In the genomic region with DNA sequence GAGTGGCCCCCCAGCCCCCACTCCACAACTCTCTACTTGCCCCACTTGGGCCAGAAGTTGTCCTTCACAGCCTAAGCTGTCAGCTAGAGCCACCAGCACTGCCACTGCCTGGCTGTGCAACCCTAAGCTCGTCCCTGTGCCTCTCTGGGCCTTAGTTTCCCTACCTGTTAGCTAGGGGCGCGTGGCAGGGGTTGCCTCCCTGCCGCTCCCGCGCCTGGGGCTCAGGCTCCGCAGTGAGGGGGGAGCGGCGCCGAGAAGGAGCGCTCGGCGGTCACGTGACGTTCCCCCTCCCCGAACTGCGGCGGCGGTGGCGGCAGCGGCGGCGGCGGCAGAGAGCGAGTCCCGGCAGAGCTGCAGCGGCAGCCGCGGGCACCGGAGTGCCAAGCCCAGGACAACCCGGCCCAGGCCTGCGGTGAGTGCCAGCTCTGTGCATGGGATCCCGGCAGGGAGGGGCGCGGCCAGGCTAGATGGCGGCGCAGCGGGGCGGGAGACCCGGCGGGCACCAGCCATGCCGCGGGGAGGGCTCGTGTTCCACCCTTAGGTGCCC, we compare ENCODE assay signal across 9 mouse cellular contexts. TPM values are rescaled to one million over a fixed set of nuclear protein-coding genes. Genes with fewer than 3 reads are reported as not detected.
DNase-seq lines count a peak whose midpoint lies in the region; ATAC-seq and TF ChIP-seq lines count a peak whose summit lies in the region.
"Had no signal": no experiment of that assay in that cellular context is flagged by ENCODE, and none has a peak within 500 bp of the region (broad histone marks: within the 10 kb centered on the region; RNA-seq: fewer than 3 reads in every experiment).

A gene (plus strand): TSS at position 294 of the 547 bp plus-strand sequence.

- ATAC-seq in frontal cortex, adult (ENCODE audit: low TSS enrichment): peak; percentile 49
- ATAC-seq in intestine, embryonic 14.5 days (replicated peaks; ENCODE audit: low FRiP score, low TSS enrichment, low read depth): peak; percentile 36
- no peak for ATAC-seq in limb, embryonic 11.5 days (ENCODE audit: insufficient number of reproducible peaks, low FRiP score, low TSS enrichment, low read depth)
- ATAC-seq in midbrain, postnatal 0 days (ENCODE audit: low FRiP score): peak; percentile 61

- 0 out of 2 replicates have a peak, but pooled peaks cover 2% of the 10 kb centered on the region for H3K36me3 ChIP-seq in intestine, embryonic 14.5 days (ENCODE audit: control insufficient read depth, insufficient read depth, low read length)
- H3K36me3 ChIP-seq in limb, embryonic 11.5 days (ENCODE audit: control insufficient read depth, insufficient read depth, low read length): no peaks in the 10 kb centered on the region
- H3K36me3 ChIP-seq in midbrain, postnatal 0 days (ENCODE audit: insufficient read depth, low read length): no peaks in the 10 kb centered on the region

- H3K4me1 ChIP-seq in intestine, embryonic 14.5 days (replicated peaks; ENCODE audit: control insufficient read depth, insufficient read depth, low read length): no peaks in the 10 kb centered on the region
- peaks cover 6% of the 10 kb centered on the region; the same call in 1 of the 2 replicates for H3K4me1 ChIP-seq in limb, embryonic 11.5 days (ENCODE audit: control insufficient read depth, insufficient read depth, low read length)
- peaks cover 31% of the 10 kb centered on the region for H3K4me1 ChIP-seq in midbrain, postnatal 0 days (ENCODE audit: insufficient read depth, low read length)

- no peak; the same call in 1 of the 2 replicates for TF ChIP-seq CTCF in midbrain, postnatal 0 days (IDR thresholded peaks at IDR 0.05)

- H3K4me2 ChIP-seq in intestine, embryonic 14.5 days (ENCODE audit: low read length): peak within 1 kb of the TSS; percentile 93
- H3K4me2 ChIP-seq in limb, embryonic 11.5 days (ENCODE audit: low read depth, severe bottlenecking): peak within 1 kb of the TSS; percentile 95
- H3K4me2 ChIP-seq in midbrain, postnatal 0 days (ENCODE audit: low read depth, low read length, poor library complexity, severe bottlenecking): peak within 1 kb of the TSS; percentile 76

- WGBS in intestine, embryonic 14.5 days: 2% methylated on average over 40 of the region's 44 CpGs
- WGBS in limb, embryonic 11.5 days: under 1% methylated on average over 43 of the region's 44 CpGs
- WGBS in midbrain, postnatal 0 days: under 1% methylated on average over 29 of the region's 44 CpGs

- H3K27me3 ChIP-seq in intestine, embryonic 14.5 days (replicated peaks; ENCODE audit: control insufficient read depth, insufficient read depth, low read length): peaks cover 32% of the 10 kb centered on the region
- peaks cover 26% of the 10 kb centered on the region for H3K27me3 ChIP-seq in limb, embryonic 11.5 days (ENCODE audit: control insufficient read depth, insufficient read depth, low read length)
- H3K27me3 ChIP-seq in midbrain, postnatal 0 days (ENCODE audit: insufficient read depth, low read length): no peaks in the 10 kb centered on the region

- H3K9me3 ChIP-seq in intestine, embryonic 14.5 days (ENCODE audit: control insufficient read depth, low read length): no peaks in the 10 kb centered on the region
- no peaks in the 10 kb centered on the region for H3K9me3 ChIP-seq in limb, embryonic 11.5 days (ENCODE audit: control insufficient read depth, low read length)
- no peaks in the 10 kb centered on the region for H3K9me3 ChIP-seq in midbrain, postnatal 0 days (ENCODE audit: low read length)
- H3K9me3 ChIP-seq: G1E had no signal

- peak within 1 kb of the TSS; percentile 54 for H3K4me3 ChIP-seq in intestine, embryonic 14.5 days (ENCODE audit: low read depth, low read length)
- peak within 1 kb of the TSS; percentile 50 for H3K4me3 ChIP-seq in limb, embryonic 11.5 days (ENCODE audit: low read depth, low read length)
- peak within 1 kb of the TSS; percentile 80 for H3K4me3 ChIP-seq in midbrain, postnatal 0 days (ENCODE audit: low read depth, low read length)

- peak; percentile 42 for DNase-seq in gastrocnemius, postnatal 10 days
- no peak for DNase-seq in gastrocnemius, adult 8-10 months (ENCODE audit: low spot score in 2 of 2)
- peak; percentile 83 for DNase-seq in brain, adult 2 months (ENCODE audit: low read depth, low spot score)
- no peak for DNase-seq in intestine, embryonic 14.5 days (ENCODE audit: low spot score)
- peak; percentile 45 for DNase-seq in limb, embryonic 11.5 days (ENCODE audit: low spot score)
- DNase-seq in midbrain, postnatal 0 days (ENCODE audit: low spot score): peak; percentile 51
- peak; percentile 53 for DNase-seq in urinary bladder, postnatal 14 days (ENCODE audit: low spot score)

- no peak within 1 kb of the TSS for H3K27ac ChIP-seq in intestine, embryonic 14.5 days (ENCODE audit: low read depth)
- H3K27ac ChIP-seq in limb, embryonic 11.5 days (replicated peaks; ENCODE audit: low read depth, low read length): no peak within 1 kb of the TSS
- H3K27ac ChIP-seq in midbrain, postnatal 0 days (ENCODE audit: low read depth, low read length): peak within 1 kb of the TSS; percentile 79

- H3K9ac ChIP-seq in intestine, embryonic 14.5 days (ENCODE audit: low read length): peak within 1 kb of the TSS; percentile 48
- peak within 1 kb of the TSS; percentile 45 for H3K9ac ChIP-seq in limb, embryonic 11.5 days (ENCODE audit: low read length)
- peak within 1 kb of the TSS; percentile 89 for H3K9ac ChIP-seq in midbrain, postnatal 0 days (replicated peaks; ENCODE audit: low read length, poor library complexity, severe bottlenecking)

RNA-seq across cellular contexts. Expression of the gene that starts here (rescaled TPM):
- 1 to 10 TPM; 5.3 to 5.6 TPM for total RNA-seq in gastrocnemius, postnatal 10 days (2021)
- 10 to 100 TPM in 1 of 4 experiments, 1 to 10 TPM in 3; 6.1 to 10.2 (median 6.6) TPM for total RNA-seq in gastrocnemius, adult 8-10 months (2022)
- polyA plus RNA-seq in intestine, embryonic 14.5 days (2014; fragmentation: Nextera tagmentation; extraction: Ambion mirVana): 11.2 and 15.6 TPM in 2 replicates
- polyA plus RNA-seq in limb, embryonic 11.5 days (2014; fragmentation: Nextera tagmentation; extraction: Ambion mirVana): 3.6 and 5.3 TPM in 2 replicates
- 232 and 270 TPM in 2 replicates for total RNA-seq in midbrain, postnatal 0 days (2014; rRNA removed)
- polyA plus RNA-seq in midbrain, postnatal 0 days (2015; fragmentation: Nextera tagmentation; extraction: Ambion mirVana): 115 and 123 TPM in 2 replicates
- total RNA-seq: G1E had no signal
- polyA plus RNA-seq: G1E had no signal

Comparison
In these comparisons a context has a peak if more than half of its experiments do, and no peak if none do; other contexts are left out.
1. RNA of the gene that starts here (total RNA-seq): 232 to 270 TPM in midbrain, postnatal 0 days; 6.1 to 10.2 TPM in gastrocnemius, adult 8-10 months and 5.3 to 5.6 TPM in gastrocnemius, postnatal 10 days; every median in the first group is over 10 times any median in the second.
2. DNase-seq: peak in gastrocnemius, postnatal 10 days (single experiment), brain, adult 2 months (single experiment), limb, embryonic 11.5 days (single experiment), midbrain, postnatal 0 days (single experiment) and urinary bladder, postnatal 14 days (single experiment); none in gastrocnemius, adult 8-10 months (0 of 2) and intestine, embryonic 14.5 days (single experiment).
3. Peak in every context shown above with its lines, with median percentiles within 50 percentile points of each other: H3K4me2 ChIP-seq, H3K4me3 ChIP-seq and H3K9ac ChIP-seq.